Mouse (Mus musculus) neural tube, embryonic 13.5 days (tissue): ENCODE results near the gene Pafah1b2. TPM values are rescaled to one million over a fixed set of nuclear protein-coding genes. Genes with fewer than 3 reads are reported as not detected.

Source experiments
- ATAC-seq: fragments of 200-750 bp; cut with Nextera tagmentation; 2 replicates; pipeline ENCODE4 v1.8.0; 2017; ENCODE audit warnings: low read depth, mild to moderate bottlenecking, moderate TSS enrichment, moderate library complexity
- H3K27ac ChIP-seq: fragments of 300-500 bp; sonication (generic); replicated peaks from 2 replicates; pipeline ENCODE4 v1.5.1; 2015; ENCODE audit warnings: moderate library complexity, mild to moderate bottlenecking, inconsistent platforms
- H3K27me3 ChIP-seq: fragments of 300-500 bp; sonication (generic); 2 replicates; pipeline ENCODE4 v1.6.1; 2015; ENCODE audit warnings: mild to moderate bottlenecking, inconsistent platforms
- H3K36me3 ChIP-seq: fragments of 300-500 bp; sonication (generic); 2 replicates; pipeline ENCODE4 v1.6.1; 2015; ENCODE audit warnings: mild to moderate bottlenecking, inconsistent platforms
- H3K4me1 ChIP-seq: fragments of 300-500 bp; sonication (generic); replicated peaks from 2 replicates; pipeline ENCODE4 v1.6.1; 2015; ENCODE audit warnings: inconsistent platforms
- H3K4me2 ChIP-seq: fragments of 300-500 bp; sonication (generic); 2 replicates; pipeline ENCODE4 v1.6.1; 2015; ENCODE audit warnings: inconsistent platforms, mild to moderate bottlenecking, moderate library complexity
- H3K4me3 ChIP-seq: fragments of 300-500 bp; sonication (generic); 2 replicates; pipeline ENCODE4 v1.5.1; 2015; ENCODE audit warnings: mild to moderate bottlenecking, inconsistent platforms
- H3K9ac ChIP-seq: fragments of 300-500 bp; sonication (generic); 2 replicates; pipeline ENCODE4 v1.6.1; 2015; ENCODE audit warnings: moderate library complexity, mild to moderate bottlenecking, inconsistent platforms
- H3K9me3 ChIP-seq: fragments of 300-500 bp; sonication (generic); 2 replicates; pipeline ENCODE4 v1.6.1; 2016; ENCODE audit warnings: inconsistent platforms
- WGBS: fragments of 180-500 bp; shearing (Covaris S2); methylation state at CpG from one replicate; pipeline ENCODE4 v1.1.7; 2015; 5-methylcytosine and 5-hydroxymethylcytosine counted together
- polyA plus RNA-seq: library from polyadenylated mRNA; unstranded; fragments of >200 nt; fragmentation: Nextera tagmentation; extraction: Ambion mirVana; gene quantifications from 2 replicates; pipeline ENCODE4 v1.2.1, GENCODE M21; 2015

Pafah1b2 gene
- polyA plus RNA-seq, 1 experiment from 2014 or later, result 282 TPM

DNA sequence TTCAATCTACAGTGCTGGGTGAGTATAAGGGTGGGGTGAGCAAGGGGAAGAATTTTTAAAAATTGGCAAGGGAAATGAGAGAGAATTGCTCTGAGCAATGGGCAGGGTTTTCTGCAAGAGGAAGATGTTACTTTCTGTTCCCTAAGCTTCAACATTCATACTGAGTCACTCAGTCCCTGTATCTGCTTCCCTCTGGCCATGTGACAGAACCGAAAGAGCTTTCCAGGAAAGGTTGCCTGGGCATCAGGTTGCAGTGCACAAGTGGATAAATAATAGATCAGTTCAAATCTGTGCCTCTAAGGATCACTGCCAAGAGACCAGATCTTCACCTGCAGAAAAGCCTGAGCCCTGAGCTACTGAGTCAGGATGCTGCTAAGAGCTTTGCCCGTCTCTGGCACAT, 50.6 kb downstream of the Pafah1b2 start:
- WGBS, result 84% methylated on average over 2 of the region's 2 CpGs
- peaks cover 69% of the 10 kb centered on the region for H3K36me3 ChIP-seq
- no peak overlapping the region for H3K27ac ChIP-seq
- peaks cover 21% of the 10 kb centered on the region for H3K4me1 ChIP-seq
- no peak overlapping the region for H3K4me3 ChIP-seq
- H3K4me2 ChIP-seq, result no peak overlapping the region
- ATAC-seq, result no peak
- no peaks in the 10 kb centered on the region for H3K27me3 ChIP-seq
- H3K9ac ChIP-seq, result no peak overlapping the region
- H3K9me3 ChIP-seq, result no peaks in the 10 kb centered on the region

DNA sequence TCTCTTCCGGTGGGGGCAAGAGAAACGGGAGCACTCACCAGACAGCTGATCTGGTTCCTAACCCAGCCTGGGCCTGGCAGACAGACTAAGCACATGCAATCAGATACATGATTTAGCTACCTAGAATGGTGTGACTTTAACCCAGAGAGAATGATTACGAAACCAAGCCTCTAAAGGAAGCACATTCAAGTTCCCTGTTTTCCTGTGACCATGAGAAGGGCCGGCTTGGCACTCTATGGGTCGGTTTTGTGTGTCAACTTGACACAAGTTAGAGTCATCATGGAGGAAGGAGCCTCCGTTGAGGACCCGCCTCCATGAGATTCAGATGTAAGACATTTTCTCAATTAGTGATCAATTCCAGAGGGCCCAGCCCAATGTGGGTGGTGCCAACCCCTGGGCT, 52.8 kb downstream of the Pafah1b2 start:
- Histone ChIP-seq H3K4me1 (peaks cover 37% of the 10 kb centered on the region), H3K9ac (no peak overlapping the region), H3K27ac (no peak overlapping the region), H3K4me2 (no peak overlapping the region), H3K9me3 (no peaks in the 10 kb centered on the region), H3K27me3 (no peaks in the 10 kb centered on the region), H3K4me3 (no peak overlapping the region), H3K36me3 (peaks cover 47% of the 10 kb centered on the region)
- 87% methylated on average over 7 of the region's 7 CpGs for WGBS
- ATAC-seq, result no peak

DNA sequence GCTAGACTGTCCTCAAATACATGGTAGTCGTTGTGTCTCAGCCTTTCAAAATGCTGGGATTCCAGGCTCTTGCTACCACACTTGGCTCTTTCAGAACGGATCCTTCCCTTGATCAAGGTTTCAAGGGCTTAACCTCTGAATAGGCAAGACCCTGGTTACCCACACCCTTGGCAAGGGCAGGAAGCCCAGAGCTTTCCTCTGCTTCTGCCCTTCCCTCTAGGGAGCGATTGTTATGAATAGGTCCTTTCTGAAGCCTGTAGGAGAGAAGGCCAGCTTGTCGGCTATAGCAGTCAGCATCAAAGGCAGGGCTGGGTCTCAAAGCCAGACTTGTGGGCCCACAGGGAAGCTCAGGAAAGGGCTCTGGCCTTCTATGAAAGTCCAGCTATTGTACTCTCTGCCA, 53.6 kb downstream of the Pafah1b2 start:
- Histone ChIP-seq H3K36me3 (peaks cover 39% of the 10 kb centered on the region), H3K9ac (no peak overlapping the region), H3K4me2 (no peak overlapping the region), H3K27ac (peak overlapping the region; percentile 56), H3K4me3 (no peak overlapping the region), H3K27me3 (no peaks in the 10 kb centered on the region), H3K4me1 (peaks cover 45% of the 10 kb centered on the region), H3K9me3 (no peaks in the 10 kb centered on the region)
- 48% methylated on average over 4 of the region's 4 CpGs for WGBS
- no peak for ATAC-seq

DNA sequence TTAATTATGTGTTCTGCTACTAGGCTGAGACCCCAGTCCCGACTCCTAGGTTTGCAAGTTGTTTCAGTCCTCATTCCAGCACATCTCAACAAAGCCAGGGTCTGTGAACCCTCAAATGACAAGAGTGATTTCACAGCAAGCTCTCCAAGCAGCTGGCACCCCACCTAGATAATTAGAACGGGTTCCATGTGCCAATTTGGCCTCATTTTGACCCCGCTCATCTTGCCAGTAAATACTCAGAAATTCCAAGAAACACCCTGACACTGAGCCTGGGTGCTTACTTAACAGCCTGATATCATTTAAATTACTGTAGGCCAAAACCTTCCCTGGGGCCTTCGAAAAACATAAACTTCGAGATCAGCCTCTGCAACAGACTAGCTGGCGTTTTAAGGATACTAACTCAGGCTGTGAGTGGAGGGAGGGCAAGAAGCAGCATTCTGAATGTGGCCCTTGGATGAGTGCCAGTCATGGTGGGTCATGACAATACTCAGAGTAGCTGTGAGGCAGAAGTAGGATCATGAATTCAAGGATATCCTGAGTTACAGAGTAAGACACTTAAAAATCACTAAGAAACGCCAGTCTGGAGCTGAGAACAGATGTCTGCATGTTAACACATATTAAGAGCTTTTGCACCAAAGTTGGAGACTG, 54.3 kb downstream of the Pafah1b2 start:
- Histone ChIP-seq H3K27ac (peak overlapping the region; percentile 56), H3K9ac (no peak overlapping the region), H3K4me2 (no peak overlapping the region), H3K4me1 (peaks cover 52% of the 10 kb centered on the region), H3K9me3 (no peaks in the 10 kb centered on the region), H3K27me3 (no peaks in the 10 kb centered on the region), H3K4me3 (no peak overlapping the region), H3K36me3 (peaks cover 32% of the 10 kb centered on the region)
- WGBS, result 50% methylated on average over 7 of the region's 7 CpGs
- ATAC-seq, result no peak

DNA sequence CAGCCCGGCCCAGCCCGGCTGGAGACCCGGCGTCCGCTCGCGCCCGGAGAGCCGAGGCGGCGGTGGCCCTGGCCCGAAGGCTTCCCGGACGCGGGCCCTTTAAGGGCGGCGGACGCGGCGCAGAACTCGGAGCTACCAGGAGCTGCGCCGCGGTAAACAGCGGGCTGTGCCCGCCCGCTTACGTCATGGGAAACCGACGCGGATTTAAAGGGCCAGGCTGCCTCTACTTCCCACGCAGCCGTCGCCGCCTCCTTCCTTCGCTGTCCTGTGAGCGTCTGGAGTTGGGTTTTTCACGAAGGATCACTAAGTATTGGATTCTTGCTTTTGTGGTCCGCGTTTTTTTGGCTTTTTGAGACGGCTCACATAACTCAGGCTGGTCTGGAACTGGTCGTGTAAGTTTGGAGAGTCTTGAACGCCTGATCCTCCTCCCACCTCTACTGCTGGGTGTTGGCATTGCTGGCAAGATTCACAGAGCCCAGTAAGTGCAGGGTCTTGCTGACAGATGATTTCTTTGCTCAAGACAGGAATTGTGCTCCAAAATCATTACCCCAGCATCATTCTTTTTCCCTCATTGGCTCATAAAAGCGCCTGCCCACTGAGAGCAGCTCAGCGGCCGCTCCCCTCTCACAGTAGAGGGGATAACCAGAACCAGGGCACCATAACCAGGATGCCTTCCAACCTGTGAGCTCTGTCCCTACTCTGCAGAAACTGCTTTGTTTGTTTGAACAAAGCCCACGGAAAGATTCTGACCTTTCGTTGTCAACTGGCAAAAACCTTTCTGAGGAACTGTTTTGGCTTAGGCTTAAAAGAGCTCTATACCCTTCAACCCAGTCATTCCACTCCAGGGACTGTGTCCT, 57.2 kb downstream of the Pafah1b2 start, which contains the start of gene Sidt2:
Sidt2 (minus strand) TSS at position 152 of the 857 bp plus-strand sequence.
- peaks cover 56% of the 10 kb centered on the region for H3K4me1 ChIP-seq
- peak within 1 kb of the TSS; percentile 86 for H3K27ac ChIP-seq
- no peaks in the 10 kb centered on the region for H3K27me3 ChIP-seq
- H3K9me3 ChIP-seq, result no peaks in the 10 kb centered on the region
- H3K4me2 ChIP-seq, result peak within 1 kb of the TSS; percentile 94
- H3K36me3 ChIP-seq, result peaks cover 29% of the 10 kb centered on the region
- H3K4me3 ChIP-seq, result peak within 1 kb of the TSS; percentile 76
- ATAC-seq, result peak; percentile 97
- peak within 1 kb of the TSS; percentile 91 for H3K9ac ChIP-seq
- under 1% methylated on average over 48 of the region's 48 CpGs for WGBS

DNA sequence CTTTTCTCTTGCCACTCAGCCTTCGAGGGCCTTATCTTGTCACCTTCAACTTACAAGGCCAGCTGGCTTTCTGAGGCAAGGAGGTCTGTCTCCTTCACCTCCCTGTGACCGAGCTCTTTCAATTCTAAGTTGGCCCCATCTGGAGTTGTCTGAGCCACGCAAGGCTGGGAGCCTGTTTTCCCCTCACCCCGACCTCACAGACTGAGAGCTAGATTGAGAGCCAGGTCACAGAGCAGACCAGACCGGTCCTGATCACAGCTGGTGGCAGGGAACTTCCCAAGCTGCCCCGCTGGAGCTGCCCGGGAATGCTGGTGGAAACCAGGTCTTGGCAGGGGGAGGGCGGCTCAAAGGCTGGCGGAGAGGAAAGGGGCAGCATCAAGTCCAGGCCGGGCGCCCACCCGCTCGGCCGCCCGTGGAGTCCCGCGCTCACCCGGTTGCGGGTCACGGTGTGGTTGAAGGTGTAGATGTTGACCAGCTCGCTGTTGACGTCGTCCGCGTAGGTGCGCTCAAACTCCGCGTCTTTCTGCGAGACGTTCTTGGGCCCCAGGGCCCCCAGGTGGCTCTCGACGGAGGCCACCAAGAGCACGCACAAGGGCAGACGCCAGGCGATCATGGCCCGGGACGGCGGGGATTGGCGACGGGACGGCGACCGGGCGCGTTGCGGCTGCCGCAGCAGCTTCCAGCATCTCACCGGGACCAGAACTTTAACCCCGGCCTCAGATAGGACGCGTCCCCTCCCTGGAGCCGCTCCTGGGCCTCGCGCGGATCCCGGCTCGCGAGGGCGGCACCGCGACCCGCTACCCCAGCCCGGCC, 58.0 kb downstream of the Pafah1b2 start:
- peaks cover 31% of the 10 kb centered on the region for H3K36me3 ChIP-seq
- peak overlapping the region; percentile 94 for H3K4me2 ChIP-seq
- H3K27ac ChIP-seq, result peak overlapping the region; percentile 86
- H3K4me1 ChIP-seq, result peaks cover 56% of the 10 kb centered on the region
- no peaks in the 10 kb centered on the region for H3K27me3 ChIP-seq
- H3K9ac ChIP-seq, result peak overlapping the region; percentile 91
- H3K9me3 ChIP-seq, result no peaks in the 10 kb centered on the region
- ATAC-seq, result peak; percentile 45
- peak overlapping the region; percentile 76 for H3K4me3 ChIP-seq
- under 1% methylated on average over 62 of the region's 63 CpGs for WGBS

DNA sequence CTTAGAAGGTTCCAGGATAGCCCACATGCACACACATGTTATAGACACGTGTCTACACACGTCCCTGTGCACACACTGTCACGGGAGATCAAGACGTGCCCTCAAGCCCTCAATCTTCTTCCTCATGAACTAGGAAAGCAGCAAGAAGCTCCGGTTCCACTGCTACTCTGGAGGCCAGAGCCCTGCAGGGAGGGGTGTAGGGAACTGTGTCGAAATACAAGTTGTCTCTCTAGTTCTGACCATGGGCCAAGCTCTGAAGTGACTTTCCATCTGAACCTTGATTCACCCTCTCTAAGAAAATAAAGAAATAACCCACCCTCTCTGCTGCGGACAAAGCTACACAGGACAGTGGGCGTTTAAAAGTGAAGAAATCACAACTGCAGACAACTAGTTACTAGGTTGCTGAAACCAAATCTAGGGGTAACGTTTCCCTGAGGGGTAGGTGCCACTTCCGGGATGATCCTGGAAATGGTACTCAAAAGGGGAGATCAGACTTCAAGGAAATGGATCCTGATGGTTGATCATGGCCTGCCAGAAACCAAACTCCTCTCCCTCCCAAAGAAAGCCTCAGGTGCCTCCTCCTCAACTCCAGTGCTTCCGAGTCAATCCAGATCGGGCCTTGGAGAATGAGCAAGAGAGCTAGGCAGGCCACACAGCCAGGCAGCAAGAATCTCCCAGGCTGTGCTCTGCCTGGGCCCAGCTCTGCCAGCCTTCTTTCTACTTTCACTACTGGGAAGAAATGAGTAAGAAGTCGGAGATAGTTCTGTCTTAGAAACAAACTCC, 58.8 kb downstream of the Pafah1b2 start:
- 60% methylated on average over 13 of the region's 13 CpGs for WGBS
- H3K9ac ChIP-seq, result peak overlapping the region; percentile 91
- H3K4me1 ChIP-seq, result peaks cover 52% of the 10 kb centered on the region
- peaks cover 39% of the 10 kb centered on the region for H3K36me3 ChIP-seq
- H3K9me3 ChIP-seq, result no peaks in the 10 kb centered on the region
- ATAC-seq, result no peak
- H3K4me2 ChIP-seq, result peak overlapping the region; percentile 94
- no peaks in the 10 kb centered on the region for H3K27me3 ChIP-seq
- peak overlapping the region; percentile 76 for H3K4me3 ChIP-seq
- peak overlapping the region; percentile 86 for H3K27ac ChIP-seq

DNA sequence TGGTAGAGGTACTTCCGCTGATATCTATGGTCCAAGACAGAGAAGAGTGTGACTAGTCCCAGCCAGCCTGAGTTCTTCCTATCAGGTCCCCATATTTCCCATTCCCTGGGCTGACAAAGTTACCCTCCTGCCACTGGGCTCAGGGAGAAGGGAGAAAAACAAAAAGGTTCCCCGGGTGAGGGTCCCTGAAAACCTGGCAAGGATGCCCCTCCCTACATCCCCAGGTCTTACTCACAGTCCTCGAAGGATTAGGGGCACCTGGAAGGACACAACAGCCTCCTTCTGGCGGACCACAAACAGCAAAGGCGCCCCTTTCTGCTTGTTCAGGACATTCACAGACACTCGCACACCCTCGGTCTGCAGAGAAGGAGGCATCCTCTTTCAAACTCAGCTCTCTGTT, 59.6 kb downstream of the Pafah1b2 start:
- no peaks in the 10 kb centered on the region for H3K9me3 ChIP-seq
- H3K4me2 ChIP-seq, result peak overlapping the region; percentile 94; the same call in 1 of the 2 replicates
- H3K27ac ChIP-seq, result no peak overlapping the region
- 85% methylated on average over 7 of the region's 7 CpGs for WGBS
- ATAC-seq, result no peak
- peaks cover 44% of the 10 kb centered on the region for H3K4me1 ChIP-seq
- H3K4me3 ChIP-seq, result no peak overlapping the region
- no peaks in the 10 kb centered on the region for H3K27me3 ChIP-seq
- H3K9ac ChIP-seq, result peak overlapping the region; percentile 91
- H3K36me3 ChIP-seq, result peaks cover 47% of the 10 kb centered on the region

DNA sequence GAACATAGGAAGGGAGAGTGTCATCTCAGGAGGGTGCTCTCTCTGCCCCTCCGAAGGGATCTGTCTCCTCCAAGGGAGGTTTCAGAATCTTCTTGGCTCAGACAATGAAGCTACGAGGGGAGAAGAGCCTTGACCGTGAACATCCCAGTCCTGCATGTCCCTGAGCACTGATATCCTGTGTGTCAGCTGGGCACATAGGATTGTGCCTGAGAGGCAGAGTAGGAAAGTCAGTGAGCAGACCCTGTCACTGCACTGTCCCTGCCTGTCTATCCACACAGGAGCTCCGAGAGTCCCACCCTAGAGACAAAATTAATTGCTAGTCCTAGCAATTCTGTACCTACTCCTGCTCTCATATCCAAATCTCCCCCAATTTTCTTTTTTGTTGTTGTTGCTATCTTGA, 60.4 kb downstream of the Pafah1b2 start:
- 91% methylated on average over 4 of the region's 4 CpGs for WGBS
- no peaks in the 10 kb centered on the region for H3K9me3 ChIP-seq
- no peak overlapping the region for H3K27ac ChIP-seq
- no peak overlapping the region for H3K9ac ChIP-seq
- peaks cover 36% of the 10 kb centered on the region for H3K4me1 ChIP-seq
- H3K4me2 ChIP-seq, result no peak overlapping the region
- H3K27me3 ChIP-seq, result no peaks in the 10 kb centered on the region
- no peak for ATAC-seq
- no peak overlapping the region for H3K4me3 ChIP-seq
- peaks cover 56% of the 10 kb centered on the region for H3K36me3 ChIP-seq

DNA sequence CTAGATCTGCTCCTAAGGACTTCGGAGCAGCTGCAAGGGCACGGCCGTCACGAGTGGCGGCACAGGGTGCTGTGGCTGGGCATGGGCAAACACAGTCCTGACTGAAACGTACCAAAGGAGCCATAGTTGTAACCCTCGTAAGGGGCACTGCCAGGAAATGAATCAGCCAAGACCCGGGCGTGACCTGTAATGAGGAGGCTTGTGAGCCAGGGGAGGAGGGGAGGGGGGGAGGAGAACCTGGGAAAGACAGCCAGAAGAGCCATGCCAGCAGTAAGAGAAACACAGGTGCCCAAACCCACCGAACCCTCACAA, 65.7 kb downstream of the Pafah1b2 start:
- no peak overlapping the region for H3K9ac ChIP-seq
- H3K27ac ChIP-seq, result no peak overlapping the region
- no peak for ATAC-seq
- H3K36me3 ChIP-seq, result peaks cover 99% of the 10 kb centered on the region
- no peaks in the 10 kb centered on the region for H3K9me3 ChIP-seq
- WGBS, result 91% methylated on average over 10 of the region's 10 CpGs
- no peaks in the 10 kb centered on the region for H3K4me1 ChIP-seq
- no peak overlapping the region for H3K4me2 ChIP-seq
- H3K27me3 ChIP-seq, result no peaks in the 10 kb centered on the region
- no peak overlapping the region for H3K4me3 ChIP-seq

DNA sequence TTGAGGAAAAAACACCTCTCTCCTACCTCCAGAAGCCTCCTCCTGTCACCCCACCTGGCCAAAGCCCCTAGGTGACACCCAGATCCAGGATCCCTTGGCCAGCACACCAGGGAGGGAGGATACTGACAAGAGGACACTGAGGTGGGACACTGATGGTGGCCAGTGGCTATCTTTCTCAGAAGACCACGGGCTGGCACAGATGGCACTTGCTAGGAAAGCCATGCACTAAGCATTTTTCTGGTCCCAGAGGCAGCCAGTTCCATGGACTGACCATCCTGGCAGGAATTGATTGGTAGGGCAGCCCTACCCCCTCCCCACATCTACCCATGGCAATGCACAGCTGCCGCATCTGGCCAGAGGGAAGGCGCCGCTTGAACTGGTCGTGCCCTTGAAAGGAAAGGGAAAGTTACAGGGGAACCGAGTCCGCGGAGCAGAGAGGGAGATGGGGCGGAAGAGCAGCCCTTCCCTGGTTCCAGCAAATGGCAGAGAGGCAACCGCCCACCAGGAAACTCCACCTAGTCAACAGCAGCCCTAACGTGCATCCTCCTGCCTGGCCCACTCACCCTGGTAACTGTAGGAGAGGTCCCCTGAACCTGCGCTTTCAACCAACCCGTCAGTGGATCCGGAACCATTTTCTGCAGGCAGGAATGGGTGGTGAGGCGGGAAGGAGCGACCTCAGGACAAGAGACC, 66.2 kb downstream of the Pafah1b2 start:
- H3K36me3 ChIP-seq, result peaks cover 99% of the 10 kb centered on the region
- no peaks in the 10 kb centered on the region for H3K9me3 ChIP-seq
- 89% methylated on average over 16 of the region's 16 CpGs for WGBS
- ATAC-seq, result no peak
- no peak overlapping the region for H3K4me3 ChIP-seq
- H3K27me3 ChIP-seq, result no peaks in the 10 kb centered on the region
- no peak overlapping the region for H3K4me2 ChIP-seq
- no peak overlapping the region for H3K9ac ChIP-seq
- no peak overlapping the region for H3K27ac ChIP-seq
- no peaks in the 10 kb centered on the region for H3K4me1 ChIP-seq
